ENCODE assay signal across 51 mouse cellular contexts in genomic region chr3:138282556-138282955, GRCm38 (mm10). TPM values are rescaled to one million over a fixed set of nuclear protein-coding genes. Genes with fewer than 3 reads are reported as not detected.
"Had no signal": no experiment of that assay in that cellular context is flagged by ENCODE, and none has a peak within 500 bp of the region (broad histone marks: within the 10 kb centered on the region; RNA-seq: fewer than 3 reads in every experiment).

No protein-coding gene starts in this region.

- H3K36me3 ChIP-seq: heart, embryonic 10.5 days; heart, embryonic 12.5 days; heart, embryonic 13.5 days; heart, embryonic 15.5 days; hindbrain, embryonic 10.5 days; hindbrain, embryonic 12.5 days; hindbrain, embryonic 13.5 days; hindbrain, embryonic 15.5 days; intestine, embryonic 15.5 days; kidney, embryonic 15.5 days had no signal

- H3K27ac ChIP-seq: heart, embryonic 10.5 days; heart, embryonic 13.5 days; heart, embryonic 15.5 days; hindbrain, embryonic 10.5 days; hindbrain, embryonic 12.5 days; hindbrain, embryonic 13.5 days; hindbrain, embryonic 14.5 days; hindbrain, embryonic 15.5 days; hindbrain, postnatal 0 days; intestine, embryonic 15.5 days; kidney, embryonic 15.5 days; kidney, postnatal 0 days; layer of hippocampus, adult 2 months had no signal

- H3K9me3 ChIP-seq: heart, embryonic 10.5 days; heart, embryonic 13.5 days; heart, embryonic 15.5 days; hindbrain, embryonic 10.5 days; hindbrain, embryonic 12.5 days; hindbrain, embryonic 13.5 days; hindbrain, embryonic 15.5 days; intestine, embryonic 15.5 days; kidney, embryonic 15.5 days had no signal

- H3K4me3 ChIP-seq: heart, embryonic 10.5 days; heart, embryonic 12.5 days; heart, embryonic 13.5 days; heart, embryonic 15.5 days; hindbrain, embryonic 10.5 days; hindbrain, embryonic 12.5 days; hindbrain, embryonic 13.5 days; hindbrain, embryonic 15.5 days; intestine, embryonic 15.5 days; kidney, embryonic 15.5 days; layer of hippocampus, adult 2 months had no signal

- DNase-seq: heart, postnatal 10 days; heart, postnatal 14 days; heart, postnatal 36 days; heart, postnatal 4 days; kidney, adult 11 months; kidney, adult 18-20 months; kidney, adult 2 months; kidney, adult 8-10 months; kidney, adult 9 months; kidney, postnatal 10 days; kidney, postnatal 14 days; kidney, postnatal 25 days; kidney, postnatal 36 days; kidney, postnatal 4 days; layer of hippocampus, adult 9-11 months; layer of hippocampus, postnatal 36 days had no signal

- H3K27me3 ChIP-seq: heart, embryonic 12.5 days; heart, embryonic 13.5 days; heart, embryonic 15.5 days; hindbrain, embryonic 12.5 days; hindbrain, embryonic 13.5 days; hindbrain, embryonic 15.5 days; intestine, embryonic 15.5 days; kidney, embryonic 15.5 days had no signal

- H3K9ac ChIP-seq: heart, embryonic 12.5 days; heart, embryonic 13.5 days; heart, embryonic 15.5 days; hindbrain, embryonic 12.5 days; hindbrain, embryonic 13.5 days; hindbrain, embryonic 14.5 days; hindbrain, embryonic 15.5 days; intestine, embryonic 15.5 days; kidney, embryonic 15.5 days had no signal

- H3K4me1 ChIP-seq: heart, embryonic 10.5 days; heart, embryonic 12.5 days; heart, embryonic 15.5 days; hindbrain, embryonic 13.5 days; hindbrain, embryonic 15.5 days had no signal

- ATAC-seq: hindbrain, embryonic 16.5 days; hindbrain, postnatal 0 days; inflammation-experienced regulatory T-cells, adult 6 months; intestine, embryonic 15.5 days; intestine, embryonic 16.5 days; intestine, postnatal 0 days had no signal

- H3K4me2 ChIP-seq: heart, embryonic 11.5 days; heart, embryonic 12.5 days; heart, embryonic 13.5 days; heart, embryonic 15.5 days; hindbrain, embryonic 12.5 days; hindbrain, embryonic 13.5 days; hindbrain, embryonic 14.5 days; hindbrain, embryonic 15.5 days; intestine, embryonic 15.5 days; kidney, embryonic 15.5 days had no signal

RNA-seq across cellular contexts. Expression of gene Adh1, which starts 21.8 kb away (rescaled TPM):
- total RNA-seq: hematopoietic stem cell, adult 5-6 weeks had no signal

RNA-seq across cellular contexts. Expression of gene Adh6a, which starts 30.5 kb away (rescaled TPM):
- total RNA-seq: heart, adult 8-10 months; heart, postnatal 10 days; heart, postnatal 14 days; heart, postnatal 25 days; heart, postnatal 36 days; heart, postnatal 4 days; hematopoietic stem cell, adult 5-6 weeks; hindbrain, postnatal 0 days; layer of hippocampus, adult 18-20 months; layer of hippocampus, adult 2 months; layer of hippocampus, adult 8-10 months; layer of hippocampus, postnatal 10 days; layer of hippocampus, postnatal 14 days; layer of hippocampus, postnatal 25 days; layer of hippocampus, postnatal 36 days had no signal
- polyA plus RNA-seq: heart, embryonic 10.5 days; heart, embryonic 11.5 days; heart, embryonic 12.5 days; heart, embryonic 13.5 days; heart, embryonic 14.5 days; heart, embryonic 15.5 days; heart, embryonic 16.5 days; heart, postnatal 0 days; hindbrain, embryonic 10.5 days; hindbrain, embryonic 11.5 days; hindbrain, embryonic 12.5 days; hindbrain, embryonic 13.5 days; hindbrain, embryonic 14.5 days; hindbrain, embryonic 15.5 days; hindbrain, embryonic 16.5 days; hindbrain, postnatal 0 days; inflammation-experienced regulatory T-cells, adult 6 months; kidney, embryonic 14.5 days; kidney, embryonic 15.5 days; kidney, embryonic 16.5 days had no signal

RNA-seq across cellular contexts. Expression of gene Adh6b, which starts 59.0 kb away (rescaled TPM):
- total RNA-seq: hematopoietic stem cell, adult 5-6 weeks; layer of hippocampus, adult 2 months; layer of hippocampus, adult 8-10 months; layer of hippocampus, postnatal 14 days; layer of hippocampus, postnatal 25 days; layer of hippocampus, postnatal 36 days had no signal
- polyA plus RNA-seq: hindbrain, embryonic 15.5 days; hindbrain, embryonic 16.5 days; inflammation-experienced regulatory T-cells, adult 6 months; intestine, embryonic 14.5 days; intestine, postnatal 0 days; large intestine, adult 2 months had no signal
